Mouse (Mus musculus) midbrain, embryonic 10.5 days (tissue): ENCODE data around the gene Wars2. TPM values are rescaled to one million over a fixed set of nuclear protein-coding genes. Genes with fewer than 3 reads are reported as not detected.
A peak's percentile ranks its signal among the peaks of the same experiment; 100 is the strongest.

Experiments used
- DNase-seq: peaks from one replicate; pipeline ENCODE4 v3.0.0-alpha.2; 2017; ENCODE audit warnings: low spot score
- H3K27ac ChIP-seq: fragments of 300-500 bp; sonication (generic); replicated peaks from 2 replicates; pipeline ENCODE4 v1.5.1; 2016; ENCODE audit warnings: mild to moderate bottlenecking
- H3K27me3 ChIP-seq: fragments of 300-500 bp; sonication (generic); 2 replicates; pipeline ENCODE4 v1.6.1; 2016; ENCODE audit warnings: low read depth, mild to moderate bottlenecking; ENCODE audit not compliant: poor library complexity, severe bottlenecking
- H3K36me3 ChIP-seq: fragments of 300-500 bp; sonication (generic); 2 replicates; pipeline ENCODE4 v1.6.1; 2016; ENCODE audit warnings: mild to moderate bottlenecking, moderate library complexity
- H3K4me1 ChIP-seq: fragments of 300-500 bp; sonication (generic); 2 replicates; pipeline ENCODE4 v1.6.1; 2016
- H3K4me3 ChIP-seq: fragments of 300-500 bp; sonication (generic); 2 replicates; pipeline ENCODE4 v1.5.1; 2016; ENCODE audit warnings: mild to moderate bottlenecking, moderate library complexity
- H3K9me3 ChIP-seq: fragments of 300-500 bp; sonication (generic); replicated peaks from 2 replicates; pipeline ENCODE4 v1.6.1; 2016; ENCODE audit warnings: mild to moderate bottlenecking
- WGBS: fragments of 180-500 bp; shearing (Covaris S2); methylation state at CpG from one replicate; pipeline ENCODE4 v1.1.7; 2016; 5-methylcytosine and 5-hydroxymethylcytosine counted together
- microRNA-seq: library from miRNA; unstranded; fragments of <30 nt; microRNA quantifications from one replicate; pipeline ENCODE4, GENCODE M21; 2017
- polyA plus RNA-seq: library from polyadenylated mRNA; unstranded; fragments of >200 nt; fragmentation: Nextera tagmentation; extraction: Ambion mirVana; gene quantifications from 2 replicates; pipeline ENCODE4 v1.2.1, GENCODE M21; 2016

Gene Wars2
- polyA plus RNA-seq, 1 experiment from 2014 or later: 8.7 TPM

DNA sequence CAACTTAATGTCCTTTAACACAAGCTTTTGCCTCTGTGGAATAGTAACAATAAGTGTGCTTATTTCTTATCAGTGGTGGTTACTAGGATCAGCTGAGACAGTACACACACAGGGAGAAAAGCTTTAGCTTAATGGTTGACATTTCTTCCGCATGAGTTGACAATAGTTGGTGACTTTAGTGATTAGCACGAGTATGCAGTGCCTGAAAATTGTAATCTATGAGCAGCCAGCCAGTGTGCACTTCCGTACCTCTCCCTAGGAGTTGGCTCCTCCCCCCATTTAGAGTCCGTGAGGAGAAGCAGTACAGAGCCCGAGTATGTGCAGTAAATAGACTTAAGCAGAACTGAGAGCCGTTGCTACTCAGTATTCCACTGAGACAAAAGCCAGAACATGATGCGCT, 123.8 kb downstream of the Wars2 start:
- no peaks in the 10 kb centered on the region for H3K36me3 ChIP-seq
- H3K4me1 ChIP-seq: no peaks in the 10 kb centered on the region
- peaks cover 92% of the 10 kb centered on the region for H3K27me3 ChIP-seq
- no peak for DNase-seq
- H3K4me3 ChIP-seq: no peak overlapping the region
- no peak overlapping the region for H3K27ac ChIP-seq
- 27% methylated on average over 7 of the region's 7 CpGs for WGBS
- H3K9me3 ChIP-seq: no peaks in the 10 kb centered on the region

DNA sequence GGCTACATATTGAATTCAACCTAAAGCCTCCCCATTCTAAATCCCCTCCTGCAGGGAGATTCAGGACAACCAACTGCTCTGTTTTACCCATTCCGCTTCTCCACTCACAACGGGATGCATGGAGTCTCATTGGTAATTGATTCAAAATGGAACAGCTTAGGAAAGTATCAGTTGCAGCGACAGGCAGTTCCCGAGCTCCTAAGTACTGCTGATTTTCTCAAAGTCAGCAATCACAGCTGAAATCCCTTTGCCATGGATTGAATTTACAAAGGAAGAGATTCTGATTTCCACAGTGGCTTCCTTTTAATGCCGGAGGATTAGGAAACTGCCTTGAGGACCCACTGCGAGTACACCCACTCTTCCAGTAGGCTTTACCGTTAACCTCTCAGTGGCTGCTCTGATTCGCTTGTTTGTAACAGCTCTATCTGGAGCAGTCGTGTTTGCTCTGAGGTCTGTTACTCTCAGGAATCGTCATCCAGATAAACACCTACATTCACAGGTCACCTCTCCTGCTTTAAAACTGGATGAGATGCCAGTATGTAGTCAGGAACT, 126.0 kb downstream of the Wars2 start:
- Histone ChIP-seq H3K9me3 (no peaks in the 10 kb centered on the region), H3K36me3 (no peaks in the 10 kb centered on the region), H3K27me3 (peaks cover 71% of the 10 kb centered on the region), H3K4me1 (no peaks in the 10 kb centered on the region), H3K27ac (no peak overlapping the region), H3K4me3 (no peak overlapping the region)
- no peak for DNase-seq
- WGBS: 34% methylated on average over 10 of the region's 10 CpGs

DNA sequence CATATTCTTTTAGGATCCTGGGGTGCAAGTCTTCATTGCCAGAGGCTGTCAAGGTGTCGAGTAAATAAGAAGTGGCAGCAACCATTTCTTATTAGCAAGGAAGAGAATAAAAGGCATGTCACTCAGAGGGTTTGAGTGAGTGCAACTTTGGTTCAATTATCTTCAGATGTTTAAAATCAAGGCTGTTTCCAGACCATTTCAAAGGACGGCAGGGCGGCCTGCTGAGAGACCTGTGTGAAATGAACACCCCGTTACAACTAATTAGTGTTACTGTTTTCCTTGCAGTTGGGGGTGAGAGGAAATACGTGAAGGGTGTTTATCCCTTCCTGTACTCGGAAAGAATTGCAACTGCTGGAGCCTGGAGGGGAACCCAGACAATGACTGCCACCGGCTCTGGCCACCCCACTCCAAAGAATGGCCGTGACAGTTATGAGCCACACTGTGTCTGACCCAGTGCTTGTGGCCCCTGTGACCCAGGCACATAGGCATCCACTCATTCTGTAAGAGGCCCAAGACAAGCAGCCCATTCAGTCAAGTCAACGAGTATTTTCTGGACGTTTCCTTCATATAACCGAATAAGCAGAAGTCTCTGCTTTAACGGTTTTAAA, 137.2 kb downstream of the Wars2 start:
- Histone ChIP-seq H3K27me3 (0 out of 2 replicates have a peak, but pooled peaks cover 4% of the 10 kb centered on the region), H3K4me1 (no peaks in the 10 kb centered on the region), H3K4me3 (no peak overlapping the region), H3K9me3 (no peaks in the 10 kb centered on the region), H3K36me3 (no peaks in the 10 kb centered on the region), H3K27ac (no peak overlapping the region)
- peak; percentile 19 for DNase-seq
- 53% methylated on average over 12 of the region's 12 CpGs for WGBS

DNA sequence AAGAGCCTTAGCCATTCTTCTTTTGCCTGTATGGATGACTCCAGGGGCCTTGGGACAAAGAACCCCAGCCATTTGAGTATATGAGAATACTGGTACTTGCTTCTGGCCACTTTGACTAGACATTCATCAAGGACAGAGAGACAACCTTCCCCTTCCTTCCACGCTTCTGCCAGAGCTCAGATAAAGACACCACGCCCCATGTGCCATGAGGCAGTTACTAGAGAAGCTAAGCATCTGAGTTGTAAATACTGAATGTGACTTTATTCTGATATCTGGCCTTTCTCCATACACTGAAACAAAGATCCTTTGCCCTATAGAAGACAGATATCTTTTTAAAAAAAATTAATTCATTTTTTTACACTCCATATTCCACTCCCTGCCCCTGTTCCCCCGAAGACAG, 138.8 kb downstream of the Wars2 start:
- no peaks in the 10 kb centered on the region for H3K4me1 ChIP-seq
- no peak for DNase-seq
- no peaks in the 10 kb centered on the region for H3K9me3 ChIP-seq
- 0 out of 2 replicates have a peak, but pooled peaks cover 4% of the 10 kb centered on the region for H3K27me3 ChIP-seq
- no peak overlapping the region for H3K27ac ChIP-seq
- 94% methylated on average over 3 of the region's 3 CpGs for WGBS
- no peak overlapping the region for H3K4me3 ChIP-seq
- no peaks in the 10 kb centered on the region for H3K36me3 ChIP-seq

DNA sequence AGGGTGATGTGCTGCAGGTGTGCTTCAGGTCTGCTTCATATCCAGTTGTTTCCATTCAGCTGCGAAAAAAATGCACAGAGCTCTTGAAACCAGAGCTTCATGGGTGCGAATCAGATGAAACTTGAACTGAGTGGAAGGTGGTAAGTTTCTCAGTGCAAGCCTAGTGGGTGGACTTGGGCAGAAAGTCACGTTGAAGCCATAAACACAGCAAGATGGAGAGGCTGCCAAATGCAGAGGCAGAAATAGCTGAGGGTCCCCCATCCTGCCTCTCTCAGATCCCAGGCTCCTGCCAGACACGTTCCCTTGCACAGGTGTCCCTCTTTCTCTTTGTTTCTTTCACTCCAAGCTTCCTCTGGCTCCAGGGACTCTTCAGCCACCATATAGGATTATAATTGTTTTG, 140.6 kb downstream of the Wars2 start:
- Histone ChIP-seq H3K27me3 (0 out of 2 replicates have a peak, but pooled peaks cover 4% of the 10 kb centered on the region), H3K4me1 (no peaks in the 10 kb centered on the region), H3K9me3 (no peaks in the 10 kb centered on the region), H3K27ac (no peak overlapping the region), H3K36me3 (no peaks in the 10 kb centered on the region), H3K4me3 (no peak overlapping the region)
- no peak for DNase-seq
- 82% methylated on average over 4 of the region's 4 CpGs for WGBS

DNA sequence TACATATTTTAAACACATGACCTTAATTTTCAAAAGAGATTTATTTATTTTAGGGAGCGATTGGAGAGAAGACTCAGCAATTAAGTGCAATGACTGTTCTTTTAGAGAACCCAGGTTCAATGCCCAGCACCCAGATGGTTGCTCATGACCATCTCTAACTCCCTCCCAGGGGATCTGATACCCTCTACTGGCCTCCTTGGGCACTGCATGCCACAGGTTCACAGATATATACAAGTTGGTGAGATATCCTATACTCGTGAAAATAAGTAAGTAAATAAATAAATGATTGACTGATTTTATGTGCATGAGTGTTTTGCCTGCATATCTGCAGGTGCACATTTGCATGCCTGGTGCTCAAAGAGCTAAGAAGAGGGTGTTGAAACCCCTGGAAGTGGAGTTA, 147.4 kb downstream of the Wars2 start:
- 61% methylated on average over 2 of the region's 2 CpGs for WGBS
- DNase-seq: no peak
- H3K36me3 ChIP-seq: no peaks in the 10 kb centered on the region

More for the DNA sequence above, 147.4 kb downstream of the Wars2 start:
- 0 out of 2 replicates have a peak, but pooled peaks cover 2% of the 10 kb centered on the region for H3K4me1 ChIP-seq
- no peaks in the 10 kb centered on the region for H3K9me3 ChIP-seq
- no peak overlapping the region for H3K27ac ChIP-seq
- no peaks in the 10 kb centered on the region for H3K27me3 ChIP-seq
- no peak overlapping the region for H3K4me3 ChIP-seq

Small RNAs within 50 kb of the gene (microRNA-seq; reads per million reads assigned to microRNA genes)
- gene Mir6481: not detected

Other genes starting within 250 kb of the Wars2 start
- gene Hao2, start 247.8 kb upstream of the Wars2 start, polyA plus RNA-seq: 0.05 TPM in 1 of 2 replicates, not detected in the other
- 1.2 TPM in 2 replicates for gene Tbx15, start 99.3 kb downstream of the Wars2 start, polyA plus RNA-seq